Mouse (Mus musculus) C2C12 (cell line): Measurements from ENCODE around the gene Dhx9.

Source experiments
- CEBPB ChIP-seq: IDR thresholded peaks from one replicate; pipeline ENCODE4 v1.6.1; 2011; ENCODE audit warnings: low read depth, mild to moderate bottlenecking, control low read depth, moderate library complexity
- CTCF ChIP-seq: IDR thresholded peaks from one replicate; pipeline ENCODE4 v1.5.1; 2011; ENCODE audit not compliant: control insufficient read depth, insufficient read depth, insufficient read length
- FOSL1 ChIP-seq: IDR thresholded peaks from one replicate; pipeline ENCODE4 v1.8.0; 2011; ENCODE audit warnings: mild to moderate bottlenecking, low read length; ENCODE audit not compliant: poor library complexity, insufficient read depth, severe bottlenecking
- MYOD1 ChIP-seq: IDR thresholded peaks from one replicate; pipeline ENCODE4 v1.6.1; 2011; ENCODE audit warnings: low read depth; ENCODE audit not compliant: control insufficient read depth, insufficient read length
- USF1 ChIP-seq: IDR thresholded peaks from one replicate; pipeline ENCODE4 v1.6.1; 2011; ENCODE audit warnings: low read depth, mild to moderate bottlenecking, control low read depth, moderate library complexity

DNA sequence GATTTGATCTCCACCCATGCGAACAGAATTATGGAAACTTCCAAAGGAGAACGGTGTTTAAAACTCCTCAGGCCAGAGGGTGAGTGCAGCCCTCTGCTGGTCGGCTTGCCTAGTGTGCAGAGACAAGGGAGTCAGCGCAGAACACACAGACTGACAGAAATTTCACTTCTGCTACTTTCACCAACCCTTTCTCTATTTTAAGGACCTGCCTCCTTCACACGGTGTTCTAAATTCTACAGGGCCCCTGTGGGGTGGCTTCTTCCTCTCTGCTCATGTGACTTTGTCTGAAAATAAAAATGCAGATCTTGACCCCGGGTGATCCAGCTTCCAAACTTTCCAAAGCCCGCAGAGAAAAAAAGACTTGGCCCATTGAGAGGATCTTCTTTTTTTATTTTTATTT is 1.7 kb upstream of the Dhx9 start:
- no peak for TF ChIP-seq CTCF
- no peak for TF ChIP-seq FOSL1
- TF ChIP-seq CEBPB: no peak
- TF ChIP-seq MYOD1: no peak
- TF ChIP-seq USF1: no peak
